Mouse (Mus musculus) hindbrain, embryonic 12.5 days (tissue): ENCODE measurements around the gene Add2. TPM values are rescaled to one million over a fixed set of nuclear protein-coding genes. Genes with fewer than 3 reads are reported as not detected.

Experiments used
- ATAC-seq: fragments of 200-750 bp; cut with Nextera tagmentation; 2 replicates; pipeline ENCODE4 v1.8.0; 2017; ENCODE audit warnings: moderate TSS enrichment; ENCODE audit not compliant: low FRiP score
- H3K27ac ChIP-seq: fragments of 300-500 bp; sonication (generic); 2 replicates; pipeline ENCODE4 v1.5.1; 2016; ENCODE audit warnings: mild to moderate bottlenecking
- H3K27me3 ChIP-seq: fragments of 300-500 bp; sonication (generic); 2 replicates; pipeline ENCODE4 v1.6.1; 2016; ENCODE audit warnings: mild to moderate bottlenecking
- H3K36me3 ChIP-seq: fragments of 300-500 bp; sonication (generic); 2 replicates; pipeline ENCODE4 v1.6.1; 2016; ENCODE audit warnings: mild to moderate bottlenecking
- H3K4me1 ChIP-seq: fragments of 300-500 bp; sonication (generic); 2 replicates; pipeline ENCODE4 v1.6.1; 2016
- H3K4me2 ChIP-seq: fragments of 300-500 bp; sonication (generic); replicated peaks from 2 replicates; pipeline ENCODE4 v1.6.1; 2016; ENCODE audit warnings: mild to moderate bottlenecking
- H3K4me3 ChIP-seq: fragments of 300-500 bp; sonication (generic); 2 replicates; pipeline ENCODE4 v1.5.1; 2016; ENCODE audit warnings: mild to moderate bottlenecking
- H3K9ac ChIP-seq: fragments of 300-500 bp; sonication (generic); 2 replicates; pipeline ENCODE4 v1.6.1; 2016; ENCODE audit warnings: mild to moderate bottlenecking, moderate library complexity
- H3K9me3 ChIP-seq: fragments of 300-500 bp; sonication (generic); replicated peaks from 2 replicates; pipeline ENCODE4 v1.6.1; 2016; ENCODE audit warnings: mild to moderate bottlenecking
- WGBS: fragments of 180-500 bp; shearing (Covaris S2); methylation state at CpG from one replicate; pipeline ENCODE4 v1.1.7; 2016; 5-methylcytosine and 5-hydroxymethylcytosine counted together
- polyA plus RNA-seq: library from polyadenylated mRNA; unstranded; fragments of >200 nt; fragmentation: Nextera tagmentation; extraction: Ambion mirVana; gene quantifications from 2 replicates; pipeline ENCODE4 v1.2.1, GENCODE M21; 2016

Gene Add2
- polyA plus RNA-seq, 1 experiment from 2014 or later: 115 TPM

- no peak overlapping the region for H3K4me3 ChIP-seq
- no peaks in the 10 kb centered on the region for H3K4me1 ChIP-seq
- WGBS: 84% methylated on average over 4 of the region's 4 CpGs
- H3K27ac ChIP-seq: no peak overlapping the region
- H3K27me3 ChIP-seq: no peaks in the 10 kb centered on the region
- ATAC-seq: no peak
- H3K36me3 ChIP-seq: peaks cover 9% of the 10 kb centered on the region; the same call in 1 of the 2 replicates
- H3K4me2 ChIP-seq: no peak overlapping the region
- no peaks in the 10 kb centered on the region for H3K9me3 ChIP-seq
- no peak overlapping the region for H3K9ac ChIP-seq
Measured at GRCm38 (mm10) chr6:86125761-86126160, 97.3 kb downstream of the Add2 start.

DNA sequence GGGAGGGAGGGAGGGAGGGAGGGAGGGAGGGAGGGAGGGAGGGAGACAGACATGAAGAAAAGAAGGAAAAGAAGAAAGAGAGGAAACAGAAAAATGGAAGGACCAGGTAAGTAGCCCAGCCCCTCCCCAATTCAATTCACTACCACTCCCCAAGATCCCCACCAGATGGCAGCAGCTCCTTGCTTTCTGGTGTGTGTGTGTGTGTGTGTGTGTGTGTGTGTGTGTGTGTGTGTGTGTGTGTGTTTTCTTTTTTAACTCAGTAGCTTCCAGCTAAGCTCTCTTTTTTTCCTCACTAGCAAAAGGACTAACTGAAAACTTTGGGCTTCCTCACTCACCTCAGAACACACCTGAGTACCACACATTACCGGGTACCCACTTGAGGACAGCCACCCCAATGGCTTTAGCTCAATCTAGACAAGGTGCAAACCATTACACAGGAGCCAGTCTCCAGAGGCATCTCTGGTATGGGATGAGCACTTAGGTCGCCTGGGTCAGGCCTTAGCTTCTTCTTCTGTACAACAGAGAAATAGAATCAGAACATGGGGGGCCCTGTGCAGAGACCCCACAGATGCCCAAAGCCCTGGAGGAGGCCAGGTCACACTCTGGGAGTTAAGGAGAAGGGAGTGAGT is 98.6 kb downstream of the Add2 start:
- Histone ChIP-seq H3K27me3 (no peaks in the 10 kb centered on the region), H3K27ac (no peak overlapping the region), H3K4me3 (no peak overlapping the region), H3K4me2 (no peak overlapping the region), H3K9me3 (no peaks in the 10 kb centered on the region), H3K4me1 (no peaks in the 10 kb centered on the region), H3K36me3 (no peaks in the 10 kb centered on the region), H3K9ac (no peak overlapping the region)
- 54% methylated on average over 2 of the region's 2 CpGs for WGBS
- no peak for ATAC-seq

GRCm38 (mm10) chr6:86128504-86128903 is 100.0 kb downstream of the Add2 start:
- Histone ChIP-seq H3K27me3 (no peaks in the 10 kb centered on the region), H3K9me3 (no peaks in the 10 kb centered on the region), H3K36me3 (no peaks in the 10 kb centered on the region), H3K9ac (no peak overlapping the region), H3K4me3 (no peak overlapping the region), H3K27ac (no peak overlapping the region), H3K4me2 (no peak overlapping the region), H3K4me1 (no peaks in the 10 kb centered on the region)
- WGBS: 42% methylated on average over 4 of the region's 4 CpGs
- ATAC-seq: no peak; the same call in 1 of the 2 replicates

DNA sequence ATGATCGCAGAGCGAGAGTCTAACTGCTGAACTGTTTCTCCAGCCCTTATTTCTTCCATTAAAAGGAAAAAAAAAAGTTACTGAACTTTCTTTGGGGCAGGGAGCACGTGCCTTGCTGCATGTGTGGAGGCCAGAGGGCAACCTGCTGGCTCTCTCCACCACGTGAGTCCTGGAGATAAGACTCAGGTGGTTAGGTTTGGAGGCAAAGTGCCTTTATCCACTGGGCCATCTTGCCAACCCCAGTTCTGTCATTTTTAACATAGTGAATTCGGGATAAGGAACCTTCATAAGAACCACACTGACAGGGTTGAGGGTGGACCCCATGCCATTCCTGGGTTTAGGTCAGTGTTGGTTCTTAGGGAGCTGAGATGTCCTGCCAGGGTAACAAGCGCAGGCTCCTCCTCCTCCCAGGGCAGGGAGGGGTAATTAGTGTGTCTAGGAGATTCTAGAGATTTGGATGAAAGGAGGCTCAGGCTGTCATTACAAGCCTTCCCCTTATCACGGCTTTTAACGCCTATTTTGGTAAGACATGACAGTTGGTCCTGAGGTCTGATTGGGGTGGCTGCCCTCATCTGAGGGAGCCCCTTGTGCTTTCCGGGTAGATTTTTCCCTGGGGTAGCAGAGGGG is 101.5 kb downstream of the Add2 start:
- H3K4me3 ChIP-seq: no peak overlapping the region
- no peak for ATAC-seq
- H3K9ac ChIP-seq: no peak overlapping the region
- no peaks in the 10 kb centered on the region for H3K4me1 ChIP-seq
- H3K4me2 ChIP-seq: no peak overlapping the region
- 71% methylated on average over 9 of the region's 9 CpGs for WGBS
- no peak overlapping the region; the same call in 1 of the 2 replicates for H3K27ac ChIP-seq
- no peaks in the 10 kb centered on the region for H3K9me3 ChIP-seq
- H3K36me3 ChIP-seq: no peaks in the 10 kb centered on the region
- H3K27me3 ChIP-seq: no peaks in the 10 kb centered on the region

DNA sequence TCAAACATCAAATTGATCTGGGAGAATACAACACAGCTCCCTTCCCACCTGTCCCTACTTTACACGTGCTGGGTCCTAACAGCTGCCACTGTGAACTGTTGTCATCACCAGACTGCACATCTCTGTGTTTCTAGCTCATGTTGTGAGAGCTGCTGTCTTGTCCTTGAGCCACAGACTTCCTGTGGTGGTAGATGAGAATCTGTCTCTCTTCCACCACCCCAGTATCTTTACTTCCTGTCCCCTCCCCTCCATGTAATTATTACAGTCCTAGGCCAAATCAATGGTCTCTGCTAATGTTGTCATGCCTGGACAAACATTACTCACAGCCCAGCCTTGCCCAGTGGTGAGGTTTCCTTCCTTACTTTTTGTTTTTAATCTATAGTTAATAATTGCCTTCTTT is 105.4 kb downstream of the Add2 start:
- Histone ChIP-seq H3K27me3 (no peaks in the 10 kb centered on the region), H3K9me3 (no peaks in the 10 kb centered on the region), H3K4me1 (no peaks in the 10 kb centered on the region), H3K4me3 (no peak overlapping the region), H3K9ac (no peak overlapping the region), H3K36me3 (no peaks in the 10 kb centered on the region), H3K4me2 (no peak overlapping the region), H3K27ac (no peak overlapping the region)
- ATAC-seq: no peak
- 67% methylated on average over 1 of the region's 1 CpGs for WGBS

DNA sequence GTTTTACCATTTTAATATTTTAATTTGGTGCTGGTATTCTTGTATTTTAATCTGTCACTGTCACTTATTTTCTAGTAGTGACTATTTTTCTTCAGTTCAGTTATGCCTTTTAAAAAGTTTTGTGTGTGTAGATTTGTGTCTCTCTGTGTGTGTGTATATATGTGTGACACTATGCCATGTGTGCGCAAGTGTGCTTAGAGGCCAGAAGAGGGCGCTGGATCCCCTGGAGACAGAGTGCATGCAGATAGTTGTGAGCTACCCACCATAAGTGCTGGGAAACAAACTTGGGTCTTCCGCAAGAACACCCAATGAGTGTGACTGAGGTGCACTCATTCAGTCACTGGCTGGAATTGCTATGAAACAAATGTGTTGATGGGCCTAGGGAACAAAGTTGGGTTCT is 107.7 kb downstream of the Add2 start:
- no peak overlapping the region for H3K4me3 ChIP-seq
- H3K4me2 ChIP-seq: no peak overlapping the region
- H3K27ac ChIP-seq: no peak overlapping the region
- 87% methylated on average over 3 of the region's 3 CpGs for WGBS
- no peaks in the 10 kb centered on the region for H3K9me3 ChIP-seq
- H3K27me3 ChIP-seq: no peaks in the 10 kb centered on the region
- H3K4me1 ChIP-seq: no peaks in the 10 kb centered on the region
- no peaks in the 10 kb centered on the region for H3K36me3 ChIP-seq
- no peak for ATAC-seq
- H3K9ac ChIP-seq: no peak overlapping the region

GRCm38 (mm10) chr6:86141284-86141683 is 112.8 kb downstream of the Add2 start:
- H3K4me3 ChIP-seq: no peak overlapping the region
- H3K9me3 ChIP-seq: no peaks in the 10 kb centered on the region
- no peak overlapping the region for H3K9ac ChIP-seq
- no peak overlapping the region for H3K4me2 ChIP-seq
- WGBS: 82% methylated on average over 6 of the region's 6 CpGs
- H3K27me3 ChIP-seq: no peaks in the 10 kb centered on the region
- no peak for ATAC-seq
- no peaks in the 10 kb centered on the region for H3K4me1 ChIP-seq
- H3K27ac ChIP-seq: no peak overlapping the region
- H3K36me3 ChIP-seq: no peaks in the 10 kb centered on the region

DNA sequence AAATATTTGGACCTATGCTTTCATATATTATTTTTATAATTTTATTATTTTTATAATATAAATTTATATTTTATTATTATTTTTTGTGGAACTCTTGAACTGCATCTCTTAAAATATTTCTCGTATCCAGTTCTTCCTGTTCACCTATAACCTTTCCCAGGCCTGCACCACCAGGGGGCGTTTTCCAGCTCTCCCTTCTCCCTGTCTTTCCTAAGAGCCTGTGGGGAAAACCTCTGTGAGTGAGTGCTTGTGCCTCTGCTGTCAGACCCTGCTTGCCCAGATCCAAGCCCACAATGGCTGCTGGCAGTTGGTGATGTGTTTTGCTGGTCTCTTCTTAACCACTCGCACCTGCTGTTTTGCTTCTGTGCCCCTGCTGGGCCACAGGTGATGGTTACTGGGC is 113.3 kb downstream of the Add2 start:
- Histone ChIP-seq H3K4me1 (no peaks in the 10 kb centered on the region), H3K9ac (no peak overlapping the region), H3K4me3 (no peak overlapping the region), H3K4me2 (no peak overlapping the region), H3K27ac (no peak overlapping the region), H3K36me3 (no peaks in the 10 kb centered on the region), H3K27me3 (no peaks in the 10 kb centered on the region), H3K9me3 (no peaks in the 10 kb centered on the region)
- ATAC-seq: no peak
- WGBS: 13% methylated on average over 3 of the region's 3 CpGs

GRCm38 (mm10) chr6:86144986-86145385 is 116.5 kb downstream of the Add2 start:
- no peaks in the 10 kb centered on the region for H3K27me3 ChIP-seq
- H3K36me3 ChIP-seq: no peaks in the 10 kb centered on the region
- no peak for ATAC-seq
- no peak overlapping the region for H3K27ac ChIP-seq
- H3K9me3 ChIP-seq: no peaks in the 10 kb centered on the region
- H3K9ac ChIP-seq: no peak overlapping the region
- H3K4me2 ChIP-seq: no peak overlapping the region
- no peak overlapping the region for H3K4me3 ChIP-seq
- 90% methylated on average over 6 of the region's 6 CpGs for WGBS
- H3K4me1 ChIP-seq: no peaks in the 10 kb centered on the region

- Histone ChIP-seq H3K4me3 (no peak overlapping the region), H3K4me1 (no peaks in the 10 kb centered on the region), H3K4me2 (no peak overlapping the region), H3K27ac (no peak overlapping the region), H3K27me3 (no peaks in the 10 kb centered on the region), H3K9ac (no peak overlapping the region), H3K9me3 (no peaks in the 10 kb centered on the region), H3K36me3 (no peaks in the 10 kb centered on the region)
- ATAC-seq: no peak
- 78% methylated on average over 4 of the region's 4 CpGs for WGBS
Measured at GRCm38 (mm10) chr6:86148518-86148917, 120.0 kb downstream of the Add2 start.

DNA sequence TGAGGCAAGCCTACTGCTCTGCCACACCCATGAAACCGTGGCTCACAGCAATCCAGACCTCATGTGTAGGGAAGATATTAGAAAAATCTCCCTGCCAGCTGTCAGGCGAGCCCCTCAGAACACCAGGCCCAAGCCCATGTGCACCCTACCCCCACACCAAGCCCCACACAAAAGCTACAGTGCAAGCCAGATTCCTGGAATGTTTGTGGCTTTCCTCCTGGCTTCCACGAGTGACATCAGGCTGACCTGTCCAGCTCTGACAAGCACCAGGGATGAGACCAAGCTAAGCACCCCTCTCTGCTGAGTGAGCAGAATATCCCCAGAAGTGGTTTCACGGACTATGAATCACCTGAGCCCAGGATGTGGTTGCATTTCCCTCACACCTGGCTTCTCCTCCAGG is 120.5 kb downstream of the Add2 start:
- Histone ChIP-seq H3K9ac (no peak overlapping the region), H3K27ac (no peak overlapping the region), H3K36me3 (no peaks in the 10 kb centered on the region), H3K9me3 (no peaks in the 10 kb centered on the region), H3K4me1 (no peaks in the 10 kb centered on the region), H3K4me2 (no peak overlapping the region), H3K4me3 (no peak overlapping the region), H3K27me3 (no peaks in the 10 kb centered on the region)
- ATAC-seq: no peak
- WGBS: 51% methylated on average over 4 of the region's 4 CpGs

DNA sequence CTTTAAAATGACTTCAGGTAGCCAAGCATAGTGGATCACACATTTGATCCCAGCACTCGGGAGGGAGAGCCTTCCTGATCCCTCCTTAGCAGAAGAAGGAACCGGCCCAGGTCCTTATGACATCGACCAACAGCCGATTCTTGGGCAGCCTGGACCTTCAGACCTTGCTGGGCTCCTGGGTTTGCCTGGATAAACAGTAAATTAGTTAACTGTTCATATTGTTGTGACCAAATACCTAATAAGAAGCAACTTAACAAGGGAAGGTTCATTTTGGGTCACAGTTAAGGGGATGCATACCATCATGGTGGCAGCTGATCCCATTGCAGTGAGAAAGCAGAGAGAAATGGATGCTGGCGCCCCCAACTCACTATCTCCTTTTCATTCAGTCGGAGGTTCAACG is 124.2 kb downstream of the Add2 start:
- H3K4me2 ChIP-seq: no peak overlapping the region

GRCm38 (mm10) chr6:86153436-86153990 is 125.0 kb downstream of the Add2 start:
- 0 out of 2 replicates have a peak, but pooled peaks cover 4% of the 10 kb centered on the region for H3K4me1 ChIP-seq
- H3K9ac ChIP-seq: no peak overlapping the region
- no peak overlapping the region for H3K4me2 ChIP-seq
- 77% methylated on average over 8 of the region's 8 CpGs for WGBS
- H3K36me3 ChIP-seq: no peaks in the 10 kb centered on the region
- H3K27ac ChIP-seq: no peak overlapping the region
- H3K27me3 ChIP-seq: no peaks in the 10 kb centered on the region; the same call in 1 of the 2 replicates
- H3K4me3 ChIP-seq: no peak overlapping the region
- no peak for ATAC-seq
- H3K9me3 ChIP-seq: no peaks in the 10 kb centered on the region

More for the DNA sequence above, 124.2 kb downstream of the Add2 start:
- Histone ChIP-seq H3K4me3 (no peak overlapping the region), H3K9ac (no peak overlapping the region), H3K9me3 (no peaks in the 10 kb centered on the region), H3K36me3 (no peaks in the 10 kb centered on the region), H3K27me3 (no peaks in the 10 kb centered on the region; the same call in 1 of the 2 replicates), H3K4me1 (0 out of 2 replicates have a peak, but pooled peaks cover 4% of the 10 kb centered on the region), H3K27ac (no peak overlapping the region)
- ATAC-seq: no peak
- 93% methylated on average over 7 of the region's 7 CpGs for WGBS
